Mouse (Mus musculus) liver, embryonic 13.5 days (tissue): ENCODE data around the gene Zfp993. TPM values are rescaled to one million over a fixed set of nuclear protein-coding genes. Genes with fewer than 3 reads are reported as not detected.
"Not testable (repeated sequence)": the region's sequence is repeated elsewhere in the genome, so short reads cannot be mapped to it uniquely, and the experiment has no call there.

Experiments
- ATAC-seq: fragments of 200-750 bp; cut with Nextera tagmentation; 2 replicates; pipeline ENCODE4 v1.8.0; 2017; ENCODE audit warnings: low read depth, mild to moderate bottlenecking, moderate number of reproducible peaks, moderate library complexity
- DNase-seq: peaks from one replicate; pipeline ENCODE4 v3.0.0; 2022
- H3K27ac ChIP-seq: fragments of 300-500 bp; sonication (generic); 2 replicates; pipeline ENCODE4 v1.5.1; 2015; ENCODE audit warnings: moderate library complexity, mild to moderate bottlenecking, inconsistent platforms
- H3K27me3 ChIP-seq: fragments of 300-500 bp; sonication (generic); 2 replicates; pipeline ENCODE4 v1.6.1; 2015; ENCODE audit warnings: mild to moderate bottlenecking, inconsistent platforms
- H3K36me3 ChIP-seq: fragments of 300-500 bp; sonication (generic); 2 replicates; pipeline ENCODE4 v1.6.1; 2015; ENCODE audit warnings: mild to moderate bottlenecking, inconsistent platforms
- H3K4me1 ChIP-seq: fragments of 300-500 bp; sonication (generic); replicated peaks from 2 replicates; pipeline ENCODE4 v1.6.1; 2015; ENCODE audit warnings: inconsistent platforms
- H3K4me2 ChIP-seq: fragments of 300-500 bp; sonication (generic); 2 replicates; pipeline ENCODE4 v1.6.1; 2015; ENCODE audit warnings: inconsistent platforms, mild to moderate bottlenecking, moderate library complexity
- H3K4me3 ChIP-seq: fragments of 300-500 bp; sonication (generic); replicated peaks from 2 replicates; pipeline ENCODE4 v1.5.1; 2015; ENCODE audit warnings: mild to moderate bottlenecking, inconsistent platforms
- H3K9ac ChIP-seq: fragments of 300-500 bp; sonication (generic); 2 replicates; pipeline ENCODE4 v1.6.1; 2015; ENCODE audit warnings: mild to moderate bottlenecking, inconsistent platforms
- H3K9me3 ChIP-seq: fragments of 300-500 bp; sonication (generic); replicated peaks from 2 replicates; pipeline ENCODE4 v1.6.1; 2016; ENCODE audit warnings: inconsistent platforms
- WGBS: fragments of 180-500 bp; shearing (Covaris S2); methylation state at CpG from one replicate; pipeline ENCODE4 v1.1.7; 2015; ENCODE audit not compliant: insufficient replicate concordance; 5-methylcytosine and 5-hydroxymethylcytosine counted together
- polyA plus RNA-seq: library from polyadenylated mRNA; unstranded; fragments of >200 nt; fragmentation: Nextera tagmentation; extraction: Ambion mirVana; gene quantifications from 2 replicates; pipeline ENCODE4 v1.2.1, GENCODE M21; 2015

Zfp993 gene
- 2.0 and 2.1 TPM in 2 replicates for polyA plus RNA-seq

GRCm38 (mm10) chr4:146610774-146611400 lies at the start of gene Zfp993:
TSS of gene Zfp993 (plus strand) at chr4:146610961.
- H3K27me3 ChIP-seq, H3K9me3 ChIP-seq, H3K27ac ChIP-seq, H3K36me3 ChIP-seq, H3K4me3 ChIP-seq, H3K4me2 ChIP-seq, H3K9ac ChIP-seq, DNase-seq, H3K4me1 ChIP-seq: not testable (repeated sequence)
- ATAC-seq, result peak; percentile 61
- no CpG with 5 or more reads among the region's 14 CpGs for WGBS

GRCm38 (mm10) chr4:146579905-146580873 lies 30.6 kb upstream of the Zfp993 start:
- H3K9me3 ChIP-seq, H3K4me3 ChIP-seq, H3K4me1 ChIP-seq, H3K27ac ChIP-seq, H3K27me3 ChIP-seq, H3K9ac ChIP-seq, H3K36me3 ChIP-seq, DNase-seq, H3K4me2 ChIP-seq: not testable (repeated sequence)
- ATAC-seq, result peak; percentile 76
- WGBS, result 0% methylated on average over 14 of the region's 111 CpGs

- peak; percentile 97 for ATAC-seq
- Histone ChIP-seq H3K4me3 (0 out of 2 replicates have a peak overlapping the region, but pooled peaks have one; percentile 13), H3K4me2 (peak overlapping the region; percentile 44)
- DNase-seq, H3K36me3 ChIP-seq, H3K27ac ChIP-seq, H3K4me1 ChIP-seq, H3K9me3 ChIP-seq, H3K27me3 ChIP-seq, H3K9ac ChIP-seq: not testable (repeated sequence)
- 6% methylated on average over 28 of the region's 53 CpGs for WGBS
Observed at GRCm38 (mm10) chr4:146603578-146604399, 7.0 kb upstream of the Zfp993 start.

- not testable (repeated sequence) for H3K4me3 ChIP-seq, H3K4me1 ChIP-seq, H3K27ac ChIP-seq, H3K9ac ChIP-seq, ATAC-seq, DNase-seq, H3K9me3 ChIP-seq, H3K4me2 ChIP-seq, H3K36me3 ChIP-seq, H3K27me3 ChIP-seq
- WGBS, result no CpG with 5 or more reads among the region's 4 CpGs
Observed at GRCm38 (mm10) chr4:146644367-146644766, 33.6 kb downstream of the Zfp993 start.

GRCm38 (mm10) chr4:146649641-146650040 lies 38.9 kb downstream of the Zfp993 start:
- not testable (repeated sequence) for H3K27me3 ChIP-seq, H3K36me3 ChIP-seq, H3K4me2 ChIP-seq, H3K4me1 ChIP-seq, H3K9me3 ChIP-seq, H3K9ac ChIP-seq, DNase-seq, H3K27ac ChIP-seq, H3K4me3 ChIP-seq, ATAC-seq
- no CpG with 5 or more reads among the region's 2 CpGs for WGBS

GRCm38 (mm10) chr4:146650115-146650514 lies 39.4 kb downstream of the Zfp993 start:
- not testable (repeated sequence) for H3K27ac ChIP-seq, H3K9ac ChIP-seq, H3K9me3 ChIP-seq, H3K4me3 ChIP-seq, H3K36me3 ChIP-seq, H3K4me1 ChIP-seq, H3K4me2 ChIP-seq, H3K27me3 ChIP-seq
- WGBS, result 65% methylated on average over 2 of the region's 4 CpGs
- DNase-seq, result peak; percentile 0
- 0 out of 2 replicates have a peak, but pooled peaks have one; percentile 40 for ATAC-seq

GRCm38 (mm10) chr4:146650639-146651038 lies 39.9 kb downstream of the Zfp993 start:
- H3K4me3 ChIP-seq, DNase-seq, H3K9ac ChIP-seq, H3K27me3 ChIP-seq, H3K27ac ChIP-seq, H3K4me2 ChIP-seq, H3K36me3 ChIP-seq, H3K9me3 ChIP-seq, H3K4me1 ChIP-seq: not testable (repeated sequence)
- peak; percentile 53; the same call in 1 of the 2 replicates for ATAC-seq
- WGBS, result 65% methylated on average over 1 of the region's 5 CpGs

Other genes with a start within 250 kb of the Zfp993 start
- gene Zfp992, start 161.9 kb upstream of the Zfp993 start, polyA plus RNA-seq, result 3.0 and 3.6 TPM in 2 replicates
- gene Zfp981, start 108.9 kb upstream of the Zfp993 start, polyA plus RNA-seq, result 0.07 and 0.16 TPM in 2 replicates